8 mouse cellular contexts compared by ENCODE assay signal in the genomic region with DNA sequence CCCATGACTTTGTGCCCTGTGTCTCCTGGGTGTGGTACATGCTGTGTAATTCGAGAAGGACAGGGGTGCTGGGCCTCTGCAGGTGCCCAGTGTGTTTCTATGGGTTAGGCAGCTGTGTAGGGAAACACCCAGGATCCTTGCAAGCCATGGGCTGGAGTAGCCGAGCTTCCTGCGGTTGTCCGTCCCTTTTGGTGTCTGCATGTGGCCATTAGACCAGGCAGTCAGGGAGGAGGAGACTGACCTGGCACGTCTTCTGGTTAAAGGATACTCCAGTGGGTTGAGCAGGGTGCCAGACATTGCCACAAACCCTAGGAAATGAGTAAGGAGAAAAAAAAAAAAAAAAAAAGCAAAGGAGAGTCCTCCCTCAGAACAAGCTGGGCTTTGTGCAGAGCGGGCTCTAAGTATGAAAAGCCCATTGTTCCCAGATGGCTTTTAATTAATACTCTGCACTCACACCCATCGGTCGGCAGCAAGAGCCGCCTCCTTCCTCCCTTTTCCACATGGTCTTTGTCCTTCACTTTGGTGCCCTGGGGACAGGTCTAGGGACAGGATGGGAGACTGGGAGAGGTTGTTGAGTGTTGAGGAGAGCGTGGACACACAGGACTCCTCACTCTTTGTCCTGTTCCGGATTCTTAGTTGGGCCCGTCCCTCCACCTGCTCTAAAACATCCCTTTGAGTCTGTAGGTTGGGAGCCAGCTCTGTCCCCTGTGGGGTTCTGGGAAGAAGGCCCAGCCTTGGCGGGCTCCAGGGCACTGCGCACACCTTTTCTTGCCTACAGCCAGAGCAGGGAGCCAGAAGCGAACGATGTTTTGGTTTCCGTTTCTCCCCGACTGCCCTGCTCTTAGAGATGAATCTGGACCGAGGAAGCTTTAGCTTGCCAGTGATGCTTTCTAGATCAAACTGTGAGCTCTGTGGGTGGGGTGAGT.
DNase-seq lines count a peak whose midpoint lies in the region; ATAC-seq and TF ChIP-seq lines count a peak whose summit lies in the region.

No protein-coding gene starts in this region.

- intact Hi-C loops in heart, postnatal 36 days (cut with DNase I) = no loop called here

- H3K4me3 ChIP-seq in heart, postnatal 0 days (ENCODE audit: low read depth, low read length) = no peak overlapping the region
- no peak overlapping the region for H3K4me3 ChIP-seq in forebrain, embryonic 13.5 days
- no peak overlapping the region for H3K4me3 ChIP-seq in midbrain, embryonic 12.5 days

- no peak overlapping the region for H3K27ac ChIP-seq in heart, postnatal 0 days (ENCODE audit: low read depth)
- H3K27ac ChIP-seq in forebrain, embryonic 13.5 days = peak overlapping the region; percentile 42; the same call in 1 of the 2 replicates
- H3K27ac ChIP-seq in midbrain, embryonic 12.5 days (replicated peaks) = peak overlapping the region; percentile 67

- no peak overlapping the region for H3K9ac ChIP-seq in heart, postnatal 0 days (replicated peaks; ENCODE audit: low read depth, low read length)
- 0 out of 2 replicates have a peak overlapping the region, but pooled peaks have one; percentile 31 for H3K9ac ChIP-seq in forebrain, embryonic 13.5 days
- H3K9ac ChIP-seq in midbrain, embryonic 12.5 days (replicated peaks) = no peak overlapping the region

- no peak for DNase-seq in heart, postnatal 0 days (ENCODE audit: low spot score)
- DNase-seq in heart, postnatal 36 days = no peak
- DNase-seq in ZHBTc4 (ENCODE audit: low read depth, low spot score) = peak; percentile 36
- no peak for DNase-seq in thymus, postnatal 14 days
- DNase-seq in B cell, adult 2 months = no peak

- H3K27me3 ChIP-seq in heart, postnatal 0 days (ENCODE audit: control insufficient read depth, insufficient read depth, low read length) = no peaks in the 10 kb centered on the region
- H3K27me3 ChIP-seq in forebrain, embryonic 13.5 days = no peaks in the 10 kb centered on the region; the same call in 1 of the 2 replicates
- no peaks in the 10 kb centered on the region for H3K27me3 ChIP-seq in midbrain, embryonic 12.5 days

- TF ChIP-seq CTCF in heart, postnatal 0 days (IDR thresholded peaks at IDR 0.05; ENCODE audit: low read depth) = no peak

- 0 out of 2 replicates have a peak, but pooled peaks have one; percentile 17 for ATAC-seq in heart, postnatal 0 days (ENCODE audit: insufficient read depth, low read depth)
- ATAC-seq in forebrain, embryonic 13.5 days = 0 out of 2 replicates have a peak, but pooled peaks have one; percentile 15
- no peak; the same call in 1 of the 2 replicates for ATAC-seq in midbrain, embryonic 12.5 days (ENCODE audit: low FRiP score, low read depth)
- ATAC-seq in inflammation-experienced regulatory T-cells, adult 6 months = no peak

- WGBS in heart, postnatal 0 days = 69% methylated on average over 19 of the region's 19 CpGs
- 37% methylated on average over 19 of the region's 19 CpGs for WGBS in forebrain, embryonic 13.5 days
- WGBS in midbrain, embryonic 12.5 days = 58% methylated on average over 19 of the region's 19 CpGs

- 0 out of 2 replicates have a peak, but pooled peaks cover 4% of the 10 kb centered on the region for H3K4me1 ChIP-seq in heart, postnatal 0 days (ENCODE audit: control insufficient read depth, insufficient read depth)
- peaks cover 39% of the 10 kb centered on the region for H3K4me1 ChIP-seq in forebrain, embryonic 13.5 days
- peaks cover 48% of the 10 kb centered on the region for H3K4me1 ChIP-seq in midbrain, embryonic 12.5 days

- no peak for TF ChIP-seq EP300 in heart, postnatal 0 days (IDR thresholded peaks at IDR 0.05; ENCODE audit: low read depth)

- no peaks in the 10 kb centered on the region for H3K9me3 ChIP-seq in heart, postnatal 0 days (replicated peaks; ENCODE audit: control insufficient read depth, low read length)
- no peaks in the 10 kb centered on the region for H3K9me3 ChIP-seq in forebrain, embryonic 13.5 days (replicated peaks)
- H3K9me3 ChIP-seq in midbrain, embryonic 12.5 days = no peaks in the 10 kb centered on the region

- H3K4me2 ChIP-seq in heart, postnatal 0 days (ENCODE audit: low read depth, low read length) = no peak overlapping the region
- peak overlapping the region; percentile 33 for H3K4me2 ChIP-seq in forebrain, embryonic 13.5 days
- H3K4me2 ChIP-seq in midbrain, embryonic 12.5 days (replicated peaks) = no peak overlapping the region; the same call in 1 of the 2 replicates

- no peaks in the 10 kb centered on the region for H3K36me3 ChIP-seq in heart, postnatal 0 days (replicated peaks; ENCODE audit: control insufficient read depth, insufficient read depth, low read length)
- no peaks in the 10 kb centered on the region for H3K36me3 ChIP-seq in forebrain, embryonic 13.5 days (ENCODE audit: poor library complexity, severe bottlenecking)
- H3K36me3 ChIP-seq in midbrain, embryonic 12.5 days = no peaks in the 10 kb centered on the region

Comparison
In these comparisons a context has a peak if more than half of its experiments do, and no peak if none do; other contexts are left out.
1. ATAC-seq: peak in heart, postnatal 0 days (single experiment) and forebrain, embryonic 13.5 days (single experiment); none in midbrain, embryonic 12.5 days (single experiment) and inflammation-experienced regulatory T-cells, adult 6 months (single experiment).